Mouse (Mus musculus) liver, adult 2 months (tissue): Measurements from ENCODE around the gene Trmt112.

Source experiments
- CTCF ChIP-seq: fragments of 200-500 bp; IDR thresholded peaks from 2 replicates; pipeline ENCODE4 v1.5.1; 2011; ENCODE audit warnings: low read depth, low read length, control low read depth
- POLR2A ChIP-seq: fragments of 200-500 bp; IDR thresholded peaks from 2 replicates; pipeline ENCODE4 v1.6.1; 2011; ENCODE audit warnings: low read length, control low read depth; ENCODE audit not compliant: insufficient read depth; ENCODE audit errors: extremely low read depth

DNA sequence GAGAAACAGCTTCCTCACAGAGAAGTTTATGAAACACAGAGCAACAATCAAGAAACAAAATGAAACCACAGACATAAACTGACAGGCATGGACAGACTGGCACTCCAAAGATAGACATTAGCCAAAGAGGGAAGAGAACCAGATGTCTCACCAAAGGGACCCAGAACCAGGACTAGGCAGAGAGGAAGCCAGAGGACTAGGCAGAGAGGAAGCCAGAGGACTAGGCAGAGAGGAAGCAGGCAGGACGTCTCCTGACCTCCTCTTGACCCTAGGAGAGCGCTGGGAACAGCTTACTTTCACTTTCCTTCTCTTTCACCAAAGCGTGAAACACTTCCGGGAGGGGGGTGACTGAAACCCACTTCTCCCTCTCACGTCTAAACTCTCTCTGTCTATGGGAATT is 40.1 kb upstream of the Trmt112 start:
- TF ChIP-seq CTCF, result no peak
- no peak for TF ChIP-seq POLR2A
